Mouse (Mus musculus): Measurements from ENCODE around the gene Gm1043. TPM values are rescaled to one million over a fixed set of nuclear protein-coding genes. Genes with fewer than 3 reads are reported as not detected.

Gene Gm1043
- polyA plus RNA-seq, 1 experiment from 2014 or later: 0.36 TPM

- H3K9ac ChIP-seq: no peak overlapping the region
- H3K4me2 ChIP-seq (replicated peaks): no peak overlapping the region
- ATAC-seq (ENCODE audit: low FRiP score): no peak
- H3K27me3 ChIP-seq: no peaks in the 10 kb centered on the region
- no peaks in the 10 kb centered on the region for H3K9me3 ChIP-seq (replicated peaks)
- 69% methylated on average over 7 of the region's 7 CpGs for WGBS
- peaks cover 61% of the 10 kb centered on the region for H3K4me1 ChIP-seq
- H3K4me3 ChIP-seq: no peak overlapping the region
- no peak overlapping the region for H3K27ac ChIP-seq
- peaks cover 10% of the 10 kb centered on the region; the same call in 1 of the 2 replicates for H3K36me3 ChIP-seq
These were observed 171.7 kb downstream of the Gm1043 start for GRCm38 (mm10) chr5:37256823-37257222.

- WGBS: 62% methylated on average over 5 of the region's 5 CpGs
- Histone ChIP-seq H3K9me3 (replicated peaks) (no peaks in the 10 kb centered on the region), H3K27me3 (no peaks in the 10 kb centered on the region), H3K4me1 (peaks cover 60% of the 10 kb centered on the region), H3K27ac (no peak overlapping the region; the same call in 1 of the 2 replicates), H3K9ac (no peak overlapping the region), H3K36me3 (peaks cover 9% of the 10 kb centered on the region; the same call in 1 of the 2 replicates), H3K4me3 (no peak overlapping the region), H3K4me2 (replicated peaks) (no peak overlapping the region)
- no peak for ATAC-seq (ENCODE audit: low FRiP score)
These were observed 172.1 kb downstream of the Gm1043 start for GRCm38 (mm10) chr5:37257243-37257642.

- 50% methylated on average over 5 of the region's 5 CpGs for WGBS
- no peak overlapping the region for H3K9ac ChIP-seq
- no peaks in the 10 kb centered on the region for H3K27me3 ChIP-seq
- H3K4me3 ChIP-seq: no peak overlapping the region
- H3K9me3 ChIP-seq (replicated peaks): no peaks in the 10 kb centered on the region
- peaks cover 17% of the 10 kb centered on the region for H3K36me3 ChIP-seq
- H3K4me2 ChIP-seq (replicated peaks): no peak overlapping the region
- H3K4me1 ChIP-seq: peaks cover 33% of the 10 kb centered on the region
- ATAC-seq (ENCODE audit: low FRiP score): peak; percentile 59
- no peak overlapping the region for H3K27ac ChIP-seq
These were observed 176.6 kb downstream of the Gm1043 start for GRCm38 (mm10) chr5:37261734-37262133.

- no peak overlapping the region for H3K4me3 ChIP-seq
- no peaks in the 10 kb centered on the region for H3K27me3 ChIP-seq
- H3K27ac ChIP-seq: no peak overlapping the region
- H3K9ac ChIP-seq: no peak overlapping the region
- H3K4me2 ChIP-seq (replicated peaks): no peak overlapping the region
- no peak for ATAC-seq (ENCODE audit: low FRiP score)
- 63% methylated on average over 6 of the region's 6 CpGs for WGBS
- H3K9me3 ChIP-seq (replicated peaks): no peaks in the 10 kb centered on the region
- peaks cover 34% of the 10 kb centered on the region for H3K36me3 ChIP-seq
- peaks cover 18% of the 10 kb centered on the region; the same call in 1 of the 2 replicates for H3K4me1 ChIP-seq
These were observed 178.6 kb downstream of the Gm1043 start for GRCm38 (mm10) chr5:37263816-37264215.

Other genes with a start within 250 kb of the Gm1043 start
- 7.6 and 8.0 TPM in 2 replicates for gene Ppp2r2c, start 216.9 kb upstream of the Gm1043 start, polyA plus RNA-seq (2016; fragmentation: Nextera tagmentation; extraction: Ambion mirVana)
- gene Wfs1, start 96.2 kb upstream of the Gm1043 start, polyA plus RNA-seq (2016; fragmentation: Nextera tagmentation; extraction: Ambion mirVana): 8.6 and 9.6 TPM in 2 replicates
- gene Crmp1, start 156.6 kb downstream of the Gm1043 start, polyA plus RNA-seq (2016; fragmentation: Nextera tagmentation; extraction: Ambion mirVana): 497 and 557 TPM in 2 replicates

All from hindbrain, embryonic 12.5 days (tissue).